Mouse (Mus musculus) liver, embryonic 16.5 days (tissue): ENCODE results near the gene Sh2d4b. TPM values are rescaled to one million over a fixed set of nuclear protein-coding genes. Genes with fewer than 3 reads are reported as not detected.

Experiments
- ATAC-seq: fragments of 200-750 bp; cut with Nextera tagmentation; 2 replicates; pipeline ENCODE4 v1.8.0; 2017; ENCODE audit warnings: low read depth, mild to moderate bottlenecking, moderate number of reproducible peaks, moderate library complexity
- H3K27ac ChIP-seq: fragments of 300-500 bp; sonication (generic); 2 replicates; pipeline ENCODE4 v1.5.1; 2014; ENCODE audit warnings: mild to moderate bottlenecking, low read length
- H3K27me3 ChIP-seq: fragments of 300-500 bp; sonication (generic); 2 replicates; pipeline ENCODE4 v1.6.1; 2014; ENCODE audit warnings: low read depth, low read length, mixed read lengths; ENCODE audit not compliant: control insufficient read depth, insufficient read depth
- H3K36me3 ChIP-seq: fragments of 300-500 bp; sonication (generic); 2 replicates; pipeline ENCODE4 v1.6.1; 2014; ENCODE audit warnings: mild to moderate bottlenecking; ENCODE audit not compliant: control insufficient read depth, insufficient read depth
- H3K4me1 ChIP-seq: fragments of 300-500 bp; sonication (generic); 2 replicates; pipeline ENCODE4 v1.6.1; 2014; ENCODE audit warnings: low read depth, low read length, mixed read lengths; ENCODE audit not compliant: control insufficient read depth
- H3K4me2 ChIP-seq: fragments of 300-500 bp; sonication (generic); 2 replicates; pipeline ENCODE4 v1.6.1; 2014; ENCODE audit warnings: low read depth, low read length, mixed read lengths
- H3K4me3 ChIP-seq: fragments of 300-500 bp; sonication (generic); 2 replicates; pipeline ENCODE4 v1.5.1; 2014; ENCODE audit warnings: low read depth, mild to moderate bottlenecking, low read length
- H3K9ac ChIP-seq: fragments of 300-500 bp; sonication (generic); 2 replicates; pipeline ENCODE4 v1.6.1; 2014; ENCODE audit warnings: low read depth, low read length
- H3K9me3 ChIP-seq: fragments of 300-500 bp; sonication (generic); replicated peaks from 2 replicates; pipeline ENCODE4 v1.6.1; 2016; ENCODE audit warnings: low read length; ENCODE audit not compliant: control insufficient read depth
- WGBS: fragments of 180-500 bp; shearing (Covaris S2); extraction: QIAGEN DNeasy Blood & Tissue Kit; methylation state at CpG from one replicate; pipeline ENCODE4 v1.1.7; 2014; ENCODE audit not compliant: insufficient replicate concordance; 5-methylcytosine and 5-hydroxymethylcytosine counted together
- polyA plus RNA-seq: library from polyadenylated mRNA; unstranded; fragments of >200 nt; fragmentation: Nextera tagmentation; extraction: Ambion mirVana; gene quantifications from 2 replicates; pipeline ENCODE4 v1.2.1, GENCODE M21; 2015

Sh2d4b gene
- polyA plus RNA-seq, 1 experiment from 2014 or later: 0.05 TPM

DNA sequence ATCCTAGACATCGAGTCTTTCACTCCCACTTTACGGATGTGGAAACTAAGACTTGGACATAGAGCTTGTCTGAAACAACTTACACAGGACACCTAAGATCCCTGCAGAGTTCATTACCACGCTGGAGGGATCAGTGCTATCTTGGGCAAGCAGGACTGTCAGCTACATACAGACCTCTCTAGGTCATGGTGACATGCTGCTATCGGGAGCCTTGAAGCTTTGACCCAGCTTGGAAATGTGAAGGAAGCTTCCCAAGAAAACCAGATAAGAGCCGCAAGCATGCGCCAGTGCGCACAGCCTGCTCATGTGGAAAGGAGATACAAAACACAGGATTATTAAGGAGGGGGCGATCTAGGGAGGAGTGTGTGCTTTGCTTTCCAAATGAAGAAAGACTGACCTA lies 22.8 kb upstream of the Sh2d4b start:
- Histone ChIP-seq H3K4me3 (no peak overlapping the region), H3K27me3 (no peaks in the 10 kb centered on the region), H3K36me3 (peaks cover 21% of the 10 kb centered on the region), H3K4me2 (no peak overlapping the region), H3K9ac (no peak overlapping the region), H3K27ac (no peak overlapping the region), H3K9me3 (no peaks in the 10 kb centered on the region), H3K4me1 (peaks cover 14% of the 10 kb centered on the region)
- ATAC-seq: no peak; the same call in 1 of the 2 replicates
- 73% methylated on average over 8 of the region's 8 CpGs for WGBS

DNA sequence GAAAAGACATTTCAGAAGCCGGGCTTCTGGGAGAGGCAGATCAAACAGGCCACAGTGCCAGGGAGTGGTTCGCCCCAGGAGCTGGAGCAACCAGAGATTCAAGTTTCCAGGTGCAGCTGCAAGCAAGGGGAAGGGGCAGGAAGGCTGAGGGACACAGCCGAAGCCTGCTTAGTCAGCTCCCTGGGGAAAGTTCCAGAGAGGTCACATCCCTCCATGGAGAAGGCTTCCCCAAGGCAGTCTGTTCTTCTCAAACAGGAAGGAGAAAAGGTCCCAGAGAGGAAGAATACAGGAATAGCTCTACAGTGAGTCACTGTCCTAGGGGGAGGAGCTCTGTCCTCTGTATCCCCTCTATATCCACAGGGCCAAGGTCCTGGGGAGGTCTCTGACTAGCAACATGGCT lies 21.6 kb upstream of the Sh2d4b start:
- Histone ChIP-seq H3K4me2 (no peak overlapping the region), H3K9ac (no peak overlapping the region), H3K9me3 (no peaks in the 10 kb centered on the region), H3K4me3 (no peak overlapping the region), H3K4me1 (peaks cover 14% of the 10 kb centered on the region), H3K27ac (no peak overlapping the region), H3K36me3 (peaks cover 26% of the 10 kb centered on the region), H3K27me3 (no peaks in the 10 kb centered on the region)
- 70% methylated on average over 3 of the region's 3 CpGs for WGBS
- peak; percentile 30 for ATAC-seq

DNA sequence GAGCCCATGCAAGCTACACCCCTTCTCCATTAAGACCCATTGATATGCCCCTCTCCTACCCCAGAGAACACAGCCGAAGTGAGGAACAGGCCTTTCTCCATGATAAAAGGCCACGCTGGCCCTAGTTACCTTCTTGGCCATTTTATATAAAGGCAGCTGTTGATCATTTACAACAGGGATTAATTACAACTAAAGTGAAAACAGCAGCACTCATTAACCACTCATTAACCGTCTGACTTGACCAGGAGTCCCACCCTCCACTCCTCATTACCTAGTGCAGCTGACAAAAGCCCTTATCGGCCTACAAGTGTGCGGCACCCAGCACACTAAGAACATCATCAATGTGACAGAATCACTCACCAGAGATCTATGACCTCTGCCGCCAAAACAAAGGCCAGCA lies 20.6 kb upstream of the Sh2d4b start:
- Histone ChIP-seq H3K27ac (no peak overlapping the region), H3K4me2 (no peak overlapping the region), H3K27me3 (no peaks in the 10 kb centered on the region), H3K9ac (no peak overlapping the region), H3K9me3 (no peaks in the 10 kb centered on the region), H3K4me3 (no peak overlapping the region), H3K36me3 (peaks cover 28% of the 10 kb centered on the region), H3K4me1 (peaks cover 9% of the 10 kb centered on the region)
- WGBS: 78% methylated on average over 6 of the region's 6 CpGs
- no peak for ATAC-seq

DNA sequence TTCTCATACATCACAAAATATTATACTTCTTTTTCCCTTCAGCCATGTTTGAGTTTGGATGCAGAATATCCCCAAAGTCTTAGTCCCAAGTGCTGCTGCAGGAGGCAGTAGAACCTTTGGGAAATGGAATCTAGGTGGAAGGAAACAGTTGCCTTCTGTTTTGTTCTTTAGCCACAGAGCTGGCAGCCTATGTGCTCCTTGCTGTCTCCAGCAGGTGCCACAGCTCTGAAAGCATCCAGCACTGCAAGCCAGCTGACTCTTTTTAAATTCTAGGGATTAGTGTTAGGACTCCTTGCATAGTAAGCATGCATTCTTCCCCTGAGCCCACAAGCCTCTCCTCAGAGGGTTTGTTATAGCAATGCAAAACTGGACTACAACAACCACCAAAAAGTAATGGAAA lies 18.5 kb upstream of the Sh2d4b start:
- Histone ChIP-seq H3K9me3 (no peaks in the 10 kb centered on the region), H3K4me2 (no peak overlapping the region), H3K4me1 (peaks cover 3% of the 10 kb centered on the region), H3K27me3 (no peaks in the 10 kb centered on the region), H3K9ac (no peak overlapping the region), H3K36me3 (peaks cover 40% of the 10 kb centered on the region), H3K4me3 (no peak overlapping the region), H3K27ac (no peak overlapping the region)
- no peak for ATAC-seq

DNA sequence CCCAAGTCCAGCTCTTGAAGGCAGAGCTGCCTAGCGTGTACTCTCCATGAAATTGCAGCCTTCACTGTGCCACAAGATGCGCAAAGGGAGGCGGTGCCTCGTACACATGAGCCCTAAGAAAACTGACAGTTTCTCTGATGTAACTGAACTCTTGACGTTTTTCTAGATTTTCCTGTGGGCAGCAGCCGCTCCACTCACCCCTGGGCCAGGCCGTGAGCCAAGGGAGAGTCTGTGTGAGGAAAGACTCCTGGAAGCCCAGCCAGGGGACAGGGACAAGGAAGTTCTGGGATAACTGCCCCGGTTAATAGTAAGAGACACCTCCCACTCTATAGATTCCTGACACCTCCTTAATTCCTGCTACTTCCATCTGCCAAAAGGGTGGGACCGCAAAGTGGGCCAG lies 15.7 kb upstream of the Sh2d4b start:
- no peak overlapping the region for H3K9ac ChIP-seq
- H3K4me3 ChIP-seq: no peak overlapping the region
- no peaks in the 10 kb centered on the region for H3K9me3 ChIP-seq
- H3K4me1 ChIP-seq: peaks cover 3% of the 10 kb centered on the region
- WGBS: 79% methylated on average over 9 of the region's 9 CpGs
- H3K27me3 ChIP-seq: no peaks in the 10 kb centered on the region
- no peak for ATAC-seq
- peaks cover 31% of the 10 kb centered on the region for H3K36me3 ChIP-seq
- no peak overlapping the region for H3K27ac ChIP-seq
- no peak overlapping the region for H3K4me2 ChIP-seq

DNA sequence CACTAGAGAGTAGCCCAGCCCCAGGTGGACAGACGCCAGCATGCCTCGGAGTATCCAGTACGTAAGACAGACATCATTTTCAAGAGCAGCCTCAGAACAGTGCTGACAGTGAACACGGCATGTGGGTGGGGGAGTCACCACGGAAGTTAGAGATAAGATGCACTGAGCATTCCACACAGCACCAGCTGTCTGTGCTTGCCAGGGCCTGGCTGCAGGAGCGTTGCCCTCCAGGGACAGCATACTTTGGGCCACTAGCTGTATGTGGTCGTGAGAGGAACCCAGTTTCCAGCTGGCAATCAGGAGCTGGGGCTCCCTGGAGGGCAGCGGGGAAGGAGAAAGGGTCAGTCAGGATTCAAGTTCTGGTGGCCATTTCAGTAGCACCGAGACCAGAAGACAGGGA lies 13.7 kb upstream of the Sh2d4b start:
- Histone ChIP-seq H3K36me3 (peaks cover 29% of the 10 kb centered on the region), H3K27ac (no peak overlapping the region), H3K4me1 (peaks cover 9% of the 10 kb centered on the region), H3K4me3 (no peak overlapping the region), H3K27me3 (no peaks in the 10 kb centered on the region), H3K9me3 (no peaks in the 10 kb centered on the region), H3K4me2 (no peak overlapping the region), H3K9ac (no peak overlapping the region)
- no peak for ATAC-seq
- 45% methylated on average over 9 of the region's 9 CpGs for WGBS

DNA sequence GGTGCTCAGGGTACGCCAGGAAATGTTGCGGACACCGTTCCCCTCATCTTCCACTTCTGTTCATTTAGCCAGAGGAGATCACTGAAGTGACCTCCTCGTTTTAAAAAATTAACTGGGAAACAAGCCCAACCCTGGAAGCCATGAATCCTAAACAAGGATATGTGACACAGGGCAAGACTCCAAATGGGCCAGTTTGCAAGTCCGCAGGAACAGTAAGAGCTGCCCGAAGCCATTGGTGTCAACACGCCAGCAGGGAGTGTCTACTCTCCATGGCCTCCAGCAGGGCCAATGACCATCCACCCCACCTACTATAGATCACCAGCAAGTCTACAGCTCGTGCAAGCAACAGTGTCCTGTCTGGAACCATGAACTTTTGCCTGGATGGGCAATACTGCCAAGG lies 12.7 kb upstream of the Sh2d4b start:
- no peaks in the 10 kb centered on the region for H3K9me3 ChIP-seq
- H3K36me3 ChIP-seq: peaks cover 19% of the 10 kb centered on the region
- H3K4me1 ChIP-seq: peaks cover 9% of the 10 kb centered on the region
- H3K9ac ChIP-seq: no peak overlapping the region
- 82% methylated on average over 8 of the region's 8 CpGs for WGBS
- H3K4me3 ChIP-seq: no peak overlapping the region
- H3K27ac ChIP-seq: no peak overlapping the region
- no peak for ATAC-seq
- no peaks in the 10 kb centered on the region for H3K27me3 ChIP-seq
- H3K4me2 ChIP-seq: no peak overlapping the region

DNA sequence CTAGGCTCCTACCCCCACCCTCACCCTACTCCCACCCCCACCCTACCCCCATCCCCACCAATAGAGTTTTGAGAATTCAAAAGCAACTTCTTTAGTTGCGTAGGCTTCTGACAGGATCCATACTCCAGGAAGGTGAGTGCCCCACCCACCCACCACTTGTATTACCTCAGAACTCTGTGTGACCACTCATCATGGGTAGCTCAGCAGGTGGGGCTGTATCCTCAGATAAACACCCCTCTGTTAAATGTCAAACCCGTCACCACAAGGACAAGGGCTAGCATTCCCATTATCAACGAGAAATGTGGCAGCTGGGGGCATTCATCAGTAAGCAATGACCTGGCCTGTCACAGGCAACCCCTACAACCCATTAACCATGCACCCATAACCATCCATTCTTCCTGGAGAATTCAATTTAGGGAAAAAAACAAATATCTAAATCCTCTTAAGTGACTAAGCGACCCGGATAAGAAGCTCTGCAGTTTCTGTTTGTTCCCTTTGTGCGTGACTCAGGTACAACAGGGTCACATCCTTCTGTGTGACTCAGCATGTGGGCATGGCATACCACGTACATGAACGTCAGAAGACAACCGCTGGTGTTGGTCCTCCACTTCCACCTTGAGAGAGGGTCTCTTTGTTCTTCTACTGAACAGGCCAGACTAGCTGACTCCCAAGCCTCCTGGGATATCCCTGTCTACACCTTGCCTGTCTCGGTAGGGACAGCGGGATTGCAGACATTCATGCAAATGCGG lies 9.4 kb upstream of the Sh2d4b start:
- ATAC-seq: no peak
- H3K27ac ChIP-seq: no peak overlapping the region; the same call in 1 of the 2 replicates

DNA sequence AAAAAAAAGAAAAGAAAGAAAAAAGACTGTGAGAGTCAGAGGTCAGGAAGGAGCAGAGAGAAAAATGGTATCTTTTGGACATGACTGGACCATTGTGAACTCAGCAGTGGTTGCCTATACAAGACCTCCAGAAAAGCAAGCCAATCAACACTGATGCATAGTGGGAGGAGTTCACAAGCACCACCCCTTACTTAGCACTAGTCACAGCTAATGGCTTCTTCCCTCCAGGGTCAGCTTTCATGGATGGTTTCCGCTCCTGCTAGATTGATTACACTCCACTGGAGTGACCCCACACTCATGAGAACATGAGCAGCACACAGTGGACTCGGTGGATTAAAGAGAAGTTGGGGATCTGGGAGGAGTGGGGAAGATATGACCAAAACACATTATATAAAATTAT lies 7.2 kb upstream of the Sh2d4b start:
- Histone ChIP-seq H3K27me3 (no peaks in the 10 kb centered on the region), H3K4me3 (no peak overlapping the region), H3K4me2 (no peak overlapping the region), H3K4me1 (peaks cover 9% of the 10 kb centered on the region), H3K27ac (no peak overlapping the region), H3K9ac (no peak overlapping the region), H3K36me3 (no peaks in the 10 kb centered on the region), H3K9me3 (no peaks in the 10 kb centered on the region)
- ATAC-seq: no peak
- 58% methylated on average over 2 of the region's 2 CpGs for WGBS

More for the DNA sequence above, 9.4 kb upstream of the Sh2d4b start:
- peaks cover 3% of the 10 kb centered on the region; the same call in 1 of the 2 replicates for H3K36me3 ChIP-seq
- H3K4me2 ChIP-seq: 0 out of 2 replicates have a peak overlapping the region, but pooled peaks have one; percentile 27
- no peak overlapping the region for H3K9ac ChIP-seq
- peaks cover 12% of the 10 kb centered on the region for H3K4me1 ChIP-seq
- 52% methylated on average over 12 of the region's 12 CpGs for WGBS
- H3K27me3 ChIP-seq: no peaks in the 10 kb centered on the region
- no peak overlapping the region for H3K4me3 ChIP-seq
- H3K9me3 ChIP-seq: no peaks in the 10 kb centered on the region
